Mouse (Mus musculus) brain, embryonic 18.5 days (tissue): ENCODE data around the gene Atxn1.

ENCODE experiments used
- DNase-seq: peaks from one replicate; pipeline ENCODE4 v3.0.0-alpha.2; 2012; ENCODE audit warnings: low read depth, low spot score

The Atxn1 gene

DNA sequence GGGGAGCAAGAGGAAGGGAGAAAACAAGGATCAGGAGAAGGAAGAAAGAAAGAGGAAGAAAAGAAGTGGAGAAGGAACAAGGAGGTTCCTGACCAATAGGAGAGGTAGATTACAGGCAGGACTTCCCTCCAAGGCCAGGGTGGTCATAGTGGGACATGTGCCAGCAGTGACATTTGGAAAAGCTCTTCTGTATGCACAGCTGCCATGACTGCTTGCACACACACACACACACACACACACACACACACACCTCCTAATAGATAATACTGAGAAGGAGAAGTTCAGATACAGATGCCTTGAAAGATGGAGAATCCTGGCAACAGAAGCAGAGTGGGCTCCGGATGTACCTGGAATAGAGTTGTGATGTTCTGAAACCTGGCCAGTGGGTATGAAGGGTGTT lies 189.3 kb downstream of the Atxn1 start:
- DNase-seq, result no peak

DNA sequence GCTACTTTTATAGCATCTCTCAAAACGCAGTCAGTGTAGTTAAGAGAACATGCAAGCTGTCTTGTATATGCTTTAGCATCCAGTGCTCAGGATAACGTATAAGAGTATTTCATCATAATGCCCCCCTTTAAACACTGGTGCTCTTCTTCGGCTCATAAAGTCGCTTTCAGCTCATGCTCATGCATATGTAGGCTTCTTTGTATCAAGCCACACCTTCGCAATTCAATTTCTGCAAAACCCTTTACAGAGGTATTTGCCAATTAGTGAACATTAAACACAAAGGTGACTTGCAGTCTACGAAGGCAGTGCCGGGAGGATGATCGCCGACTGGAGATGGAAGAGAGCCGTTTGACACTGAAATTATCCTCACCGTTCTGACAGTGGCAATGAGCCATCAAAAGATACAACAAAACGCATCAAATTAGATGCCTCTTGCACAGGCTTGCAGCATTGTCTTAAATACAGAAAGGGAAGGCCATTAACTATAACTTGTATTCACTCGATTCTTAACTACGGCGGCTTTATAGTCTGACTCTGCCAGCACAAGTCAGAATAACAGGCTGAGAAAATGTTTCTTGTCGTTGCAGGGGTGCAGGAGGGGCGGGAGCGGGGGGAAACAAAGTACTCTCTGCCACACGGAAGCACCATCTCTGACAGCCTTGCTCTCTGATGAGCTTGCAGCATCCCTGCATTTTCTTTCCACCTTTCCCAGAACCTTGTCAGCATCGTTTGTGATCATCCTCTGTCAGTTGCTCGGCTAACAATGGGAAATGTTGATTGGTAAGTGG lies 191.2 kb downstream of the Atxn1 start:
- DNase-seq, result no peak

DNA sequence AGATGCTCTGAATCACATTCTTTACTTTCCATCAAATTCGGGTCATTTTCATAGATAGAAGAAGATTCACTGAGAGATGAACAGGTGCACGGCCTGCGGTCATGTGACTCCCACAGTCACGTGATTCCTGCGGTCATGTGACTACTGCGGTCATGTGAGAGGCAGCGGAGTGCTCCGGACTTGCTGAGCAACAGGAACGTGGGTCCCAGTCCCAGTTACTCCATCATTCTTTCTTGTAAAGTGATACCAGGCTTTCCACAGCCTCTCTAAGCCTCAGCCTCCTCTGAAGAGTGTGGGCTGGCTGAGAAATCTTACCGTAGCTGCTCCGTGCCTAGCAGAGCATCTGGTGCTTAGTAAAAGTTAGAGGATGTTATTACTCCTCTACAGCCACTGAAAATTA lies 195.1 kb downstream of the Atxn1 start:
- DNase-seq, result no peak

GRCm38 (mm10) chr13:45768250-45768649 lies 196.6 kb downstream of the Atxn1 start:
- no peak for DNase-seq

DNA sequence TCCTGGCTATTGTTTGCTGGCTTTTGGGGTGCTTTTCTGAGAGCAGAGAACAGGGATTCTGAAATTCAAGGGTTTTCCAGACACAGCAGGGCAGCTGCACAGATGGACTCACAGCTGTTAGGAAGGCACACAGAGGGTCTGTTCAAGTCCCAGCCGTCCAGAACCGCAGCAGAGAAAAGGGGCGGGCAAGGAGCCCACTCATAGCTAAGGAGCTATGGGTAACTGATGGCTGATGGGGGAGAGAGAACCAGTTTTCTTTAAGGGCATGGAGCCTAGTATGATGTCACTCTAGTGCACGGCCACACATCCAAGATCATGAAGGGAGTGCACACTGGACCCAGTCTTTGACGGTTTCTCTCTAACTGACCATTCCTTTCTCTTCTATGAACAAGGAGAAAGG lies 200.5 kb downstream of the Atxn1 start:
- no peak for DNase-seq

DNA sequence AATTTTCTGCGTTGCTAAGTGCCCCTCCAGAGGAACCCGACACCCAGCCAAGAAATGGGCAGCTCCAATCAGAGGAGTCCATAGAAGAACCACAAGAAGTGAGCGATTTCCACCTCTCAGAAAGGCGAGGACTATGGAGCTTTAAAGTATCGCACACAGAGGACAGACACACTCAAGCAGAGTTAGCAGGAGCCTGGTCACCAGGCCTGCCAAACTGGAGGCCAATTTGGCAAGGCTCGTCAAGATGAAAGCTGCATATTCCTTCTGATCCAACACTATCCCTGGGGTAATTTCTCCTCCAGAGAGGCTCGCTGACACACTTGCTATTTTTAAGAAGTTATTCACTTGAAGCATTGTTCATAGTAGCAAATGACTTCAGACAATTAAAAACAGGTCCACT lies 202.5 kb downstream of the Atxn1 start:
- DNase-seq, result no peak

DNA sequence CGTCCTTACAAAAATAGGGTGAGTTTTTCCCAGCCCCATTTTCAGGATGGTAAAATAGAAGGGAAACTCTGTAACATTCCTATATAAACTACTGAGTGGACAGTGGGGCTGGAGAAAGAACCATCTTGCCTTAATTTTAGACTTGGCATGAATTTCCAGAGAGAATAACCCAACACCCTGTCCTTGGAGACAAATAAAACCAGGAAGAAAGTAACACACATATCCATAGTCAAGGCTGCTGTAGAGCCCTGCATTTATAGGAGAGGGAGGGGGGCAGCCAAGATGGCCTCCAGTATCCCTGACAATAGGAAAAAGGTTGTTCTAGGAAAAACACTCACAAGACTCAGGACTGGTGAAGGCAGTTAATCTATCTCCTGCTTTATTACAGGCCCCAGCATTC lies 210.3 kb downstream of the Atxn1 start:
- DNase-seq, result no peak

DNA sequence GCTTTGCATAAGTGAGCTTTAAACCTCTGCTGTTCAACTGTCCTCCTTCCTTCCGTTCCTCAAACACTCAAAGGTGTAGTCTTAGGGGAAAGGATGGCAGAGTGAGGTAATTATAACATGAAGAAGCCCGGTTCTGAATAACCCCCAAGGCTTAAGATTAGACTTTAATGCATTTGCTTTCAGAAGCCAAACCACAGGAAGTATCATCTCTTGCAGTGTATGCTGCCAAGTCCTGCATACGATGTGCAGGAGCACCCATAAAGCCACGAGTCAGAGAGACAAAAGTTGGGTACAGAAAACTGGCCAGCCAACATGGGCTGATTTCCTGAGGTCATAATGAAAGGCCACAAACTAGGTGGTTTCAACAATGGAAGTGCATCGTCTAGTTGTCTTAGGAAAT lies 212.3 kb downstream of the Atxn1 start:
- no peak for DNase-seq

GRCm38 (mm10) chr13:45751231-45751630 lies 213.6 kb downstream of the Atxn1 start:
- DNase-seq, result no peak

GRCm38 (mm10) chr13:45750627-45751026 lies 214.2 kb downstream of the Atxn1 start:
- DNase-seq, result no peak

- no peak for DNase-seq
Observed at GRCm38 (mm10) chr13:45749937-45750336, 214.9 kb downstream of the Atxn1 start.

DNA sequence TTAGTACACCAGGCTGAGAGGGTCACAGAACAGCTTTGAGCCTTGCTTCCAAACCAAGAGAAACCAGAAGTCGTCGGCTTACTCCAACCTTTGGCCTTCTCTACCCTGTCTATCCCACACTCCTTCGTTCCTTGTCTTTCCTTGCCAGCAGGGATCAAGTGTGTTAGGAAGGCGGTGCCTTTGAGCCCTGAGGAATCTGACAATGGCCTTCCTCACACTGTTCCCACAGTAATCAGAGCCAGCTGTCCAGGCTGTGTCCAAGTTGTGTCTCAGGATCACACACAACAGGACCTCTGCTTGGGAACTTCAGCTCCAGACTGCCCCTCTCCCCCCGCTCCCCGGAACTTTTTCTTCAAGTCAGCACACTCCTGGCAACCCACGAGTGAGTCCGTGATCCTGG lies 215.6 kb downstream of the Atxn1 start:
- no peak for DNase-seq

DNA sequence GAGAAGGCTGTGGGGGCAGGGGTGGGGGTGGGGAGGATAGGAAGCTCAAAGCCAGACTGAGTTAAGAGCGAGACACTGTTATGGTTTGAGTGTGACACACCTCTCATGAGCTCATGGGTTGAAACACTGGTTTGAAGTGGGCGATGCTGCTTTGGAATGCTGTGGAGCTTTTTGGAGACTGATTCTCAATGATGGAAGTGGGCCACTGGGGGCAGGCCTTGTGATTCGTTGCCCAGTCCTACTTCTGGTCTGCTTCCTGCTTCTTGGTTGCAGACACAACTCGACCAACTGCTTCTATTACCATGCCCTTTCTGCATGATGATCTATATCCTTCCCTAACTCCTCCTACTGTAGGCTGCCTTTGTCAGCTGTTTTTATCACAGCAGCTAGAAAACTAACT lies 216.1 kb downstream of the Atxn1 start:
- DNase-seq, result no peak

DNA sequence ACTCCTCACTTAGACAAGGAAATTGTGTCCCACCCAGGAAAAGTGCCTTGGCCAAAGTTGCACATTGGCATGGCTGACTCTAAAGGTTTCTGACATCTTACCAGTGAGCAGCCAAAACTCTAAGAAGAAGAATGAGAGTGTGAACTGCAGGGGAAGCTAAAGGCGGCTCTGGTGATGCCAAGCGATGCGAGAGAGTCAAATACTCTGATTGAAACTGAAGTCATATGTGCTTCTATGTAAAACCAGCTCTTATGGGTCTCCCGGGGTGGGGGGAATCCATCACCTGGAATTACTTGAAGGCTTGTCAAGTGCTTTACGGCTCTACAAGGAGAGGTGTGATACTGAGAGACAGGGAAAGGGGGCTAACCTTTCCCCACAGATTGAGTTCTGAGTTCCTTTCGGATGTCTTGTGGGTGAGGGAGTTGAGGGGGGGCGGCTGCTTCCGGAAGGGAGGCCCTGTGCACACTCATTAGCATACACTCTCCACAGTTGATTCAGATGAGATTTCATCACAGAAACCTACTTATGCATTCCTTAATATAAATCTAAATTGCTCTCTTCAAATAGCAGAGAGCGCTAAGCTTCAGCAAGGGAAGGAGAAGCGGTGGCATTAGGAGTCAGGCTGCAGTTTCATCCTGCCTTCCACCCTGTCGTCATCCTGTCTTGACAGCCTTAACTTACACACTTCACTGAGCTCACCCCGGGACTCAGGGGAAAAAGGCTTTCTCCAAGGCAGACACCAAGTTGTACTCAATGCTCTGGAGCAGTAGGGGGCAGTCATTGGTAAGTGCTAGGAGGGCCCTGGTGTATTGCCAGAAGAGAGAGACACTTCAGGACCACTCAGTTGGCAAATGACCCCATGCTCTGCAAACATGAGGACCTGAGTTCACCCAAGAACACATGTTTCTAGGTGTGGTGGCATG lies 218.7 kb downstream of the Atxn1 start:
- no peak for DNase-seq

DNA sequence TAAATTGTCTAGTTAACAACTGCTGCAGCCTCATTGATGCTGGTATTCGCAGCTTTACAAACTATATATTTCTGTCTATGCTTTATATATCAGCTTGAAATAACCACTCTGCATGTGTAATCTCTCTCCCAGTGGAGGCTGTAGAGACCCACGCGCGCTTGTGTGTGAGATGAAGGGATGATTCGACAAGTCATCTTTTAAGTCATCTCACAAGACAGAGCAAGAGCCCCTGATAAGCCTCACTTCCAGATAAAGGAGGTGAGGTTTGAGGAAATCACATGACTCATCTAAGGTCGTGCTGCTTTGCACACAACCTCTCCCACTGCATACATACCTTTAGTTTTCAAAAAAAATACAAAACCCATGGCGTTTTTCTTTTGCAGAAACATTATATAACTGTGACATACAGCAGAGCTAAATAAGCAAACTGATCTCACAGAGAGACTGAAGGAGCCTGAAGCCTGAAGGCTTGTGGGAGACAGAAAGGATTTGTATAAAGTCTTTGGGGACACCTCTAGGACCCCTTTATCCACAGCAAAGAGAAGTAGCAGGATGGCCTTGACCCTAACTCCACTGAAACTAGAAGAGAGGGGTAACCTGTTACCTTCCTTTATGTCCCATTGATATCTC lies 219.9 kb downstream of the Atxn1 start:
- no peak for DNase-seq

- no peak for DNase-seq
Observed at GRCm38 (mm10) chr13:45743848-45744247, 221.0 kb downstream of the Atxn1 start.

GRCm38 (mm10) chr13:45740369-45740768 lies 224.4 kb downstream of the Atxn1 start:
- no peak for DNase-seq

DNA sequence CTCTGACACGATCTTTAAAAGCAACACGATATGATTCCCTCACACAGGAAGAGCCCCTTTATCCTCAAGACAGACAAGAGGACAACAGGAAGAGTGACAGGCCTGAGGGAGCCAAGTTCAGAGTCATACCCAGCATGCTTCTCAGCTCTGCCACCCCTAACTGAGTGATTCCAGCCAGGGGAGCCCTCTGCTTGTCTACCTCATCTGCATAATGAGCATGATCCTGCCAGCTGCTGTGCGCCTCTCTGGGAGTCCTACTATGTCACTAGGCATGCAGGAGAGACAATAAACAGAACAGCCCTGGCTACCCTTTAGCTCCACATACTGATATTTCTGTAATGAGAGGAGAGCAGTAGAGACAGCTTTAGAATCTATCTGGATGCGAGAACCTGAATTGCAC lies 228.6 kb downstream of the Atxn1 start:
- no peak for DNase-seq

GRCm38 (mm10) chr13:45735802-45736201 lies 229.0 kb downstream of the Atxn1 start:
- DNase-seq, result no peak

DNA sequence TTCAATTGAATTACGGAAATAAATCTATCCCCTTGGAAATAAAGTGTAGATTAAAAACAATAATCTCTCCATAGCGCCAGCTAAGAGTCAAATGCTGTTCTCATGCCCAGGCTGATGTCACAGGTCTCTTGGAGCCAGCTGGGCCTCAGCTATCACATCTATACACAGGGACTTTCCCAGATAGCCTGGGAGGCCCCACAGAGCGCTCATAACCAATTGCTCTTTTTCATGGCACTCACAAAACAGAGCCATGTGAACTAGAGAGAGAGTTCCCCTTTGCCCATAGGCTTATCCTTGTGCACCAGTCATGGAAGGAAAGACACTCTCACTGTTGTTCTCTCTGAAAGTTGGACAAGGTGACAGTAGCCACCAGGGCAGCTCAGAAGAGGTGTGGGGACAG lies 230.3 kb downstream of the Atxn1 start:
- no peak for DNase-seq

GRCm38 (mm10) chr13:45732590-45732989 lies 232.2 kb downstream of the Atxn1 start:
- no peak for DNase-seq

DNA sequence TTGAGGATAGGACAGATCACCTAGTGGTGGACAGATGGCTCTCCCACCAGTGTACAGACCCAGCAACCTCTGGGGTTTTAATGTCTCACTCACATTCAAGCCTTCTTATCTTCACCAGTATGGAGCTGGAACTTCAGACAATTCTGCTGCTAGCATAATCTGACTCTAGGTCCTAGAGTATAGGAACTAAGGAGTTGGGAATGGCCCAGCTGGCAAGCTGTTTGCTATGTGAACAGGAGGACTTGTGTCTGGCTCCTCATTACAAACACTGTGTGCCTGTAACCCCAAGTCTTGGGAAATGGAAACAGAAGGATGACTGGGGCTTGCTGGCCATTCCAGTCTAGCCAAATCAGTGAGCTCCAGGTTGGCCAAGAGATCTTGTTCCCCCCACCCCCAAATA lies 237.9 kb downstream of the Atxn1 start:
- no peak for DNase-seq
